Mouse (Mus musculus) left cerebral cortex, postnatal 4 days (tissue): ENCODE results near the gene Tmem222. TPM values are rescaled to one million over a fixed set of nuclear protein-coding genes. Genes with fewer than 3 reads are reported as not detected.
A peak's percentile ranks its signal among the peaks of the same experiment; 100 is the strongest.

Experiments used
- DNase-seq: peaks from one replicate; pipeline ENCODE4 v3.0.0-alpha.2; 2022
- intact Hi-C: fragments of 180-260 bp; cut with DNase I; formaldehyde crosslinking; loops from one replicate; pipeline ENCODE4 v1.15.1; 2025
- total RNA-seq, 2 experiments: library from RNA; stranded (reverse); gene quantifications; 2 replicates each; pipeline ENCODE4 v1.2.3; 2021

The Tmem222 gene
- total RNA-seq, 2 experiments from 2014 or later: 73.7 to 74.9 TPM

- intact Hi-C loops: no loop called here
- DNase-seq: no peak
These were observed 9.0 kb upstream of the Tmem222 start for GRCm38 (mm10) chr4:133286476-133287077.

GRCm38 (mm10) chr4:133285950-133286349 is 8.4 kb upstream of the Tmem222 start:
- no peak for DNase-seq
- intact Hi-C loops: no loop called here

- intact Hi-C loops: no loop called here
- DNase-seq: no peak
These were observed 7.7 kb upstream of the Tmem222 start for GRCm38 (mm10) chr4:133285299-133285698.

- no peak for DNase-seq
- intact Hi-C loops: no loop called here
These were observed 5.1 kb upstream of the Tmem222 start for GRCm38 (mm10) chr4:133282656-133283055.

GRCm38 (mm10) chr4:133281951-133282481 is 4.4 kb upstream of the Tmem222 start:
- intact Hi-C loops: no loop called here
- DNase-seq: peak; percentile 80

- DNase-seq: no peak
- intact Hi-C loops: no loop called here
These were observed 3.9 kb upstream of the Tmem222 start for GRCm38 (mm10) chr4:133281513-133281912.

- no peak for DNase-seq
- intact Hi-C loops: no loop called here
These were observed 890 bp upstream of the Tmem222 start for GRCm38 (mm10) chr4:133278482-133278881.

- intact Hi-C loops: no loop called here
- DNase-seq: no peak
These were observed 475 bp upstream of the Tmem222 start for GRCm38 (mm10) chr4:133278067-133278466.

- intact Hi-C loops: no loop called here
- no peak for DNase-seq
These were observed 6.7 kb downstream of the Tmem222 start for GRCm38 (mm10) chr4:133270929-133271328.

GRCm38 (mm10) chr4:133269596-133269995 is 8.0 kb downstream of the Tmem222 start:
- no peak for DNase-seq
- intact Hi-C loops: no loop called here

GRCm38 (mm10) chr4:133268931-133269330 is 8.7 kb downstream of the Tmem222 start:
- intact Hi-C loops: no loop called here
- DNase-seq: no peak

GRCm38 (mm10) chr4:133266248-133266880 is 11.2 kb downstream of the Tmem222 start:
- DNase-seq: no peak
- intact Hi-C loops: no loop called here

- no peak for DNase-seq
- intact Hi-C loops: no loop called here
These were observed 11.8 kb downstream of the Tmem222 start for GRCm38 (mm10) chr4:133265759-133266158.

- no peak for DNase-seq
- intact Hi-C loops: no loop called here
These were observed 12.3 kb downstream of the Tmem222 start for GRCm38 (mm10) chr4:133265297-133265696.

GRCm38 (mm10) chr4:133264559-133264958 is 13.0 kb downstream of the Tmem222 start:
- intact Hi-C loops: no loop called here
- no peak for DNase-seq

- no peak for DNase-seq
- intact Hi-C loops: no loop called here
These were observed 13.8 kb downstream of the Tmem222 start for GRCm38 (mm10) chr4:133263756-133264155.

GRCm38 (mm10) chr4:133262882-133263281 is 14.7 kb downstream of the Tmem222 start, which contains the start of gene Sytl1:
TSS of gene Sytl1 (minus strand) at chr4:133263113.
- intact Hi-C loops: no loop called here
- no peak for DNase-seq

GRCm38 (mm10) chr4:133262375-133262765 is 15.2 kb downstream of the Tmem222 start:
- intact Hi-C loops: no loop called here
- no peak for DNase-seq

GRCm38 (mm10) chr4:133261641-133262374 is 15.8 kb downstream of the Tmem222 start:
- intact Hi-C loops: no loop called here
- DNase-seq: no peak

GRCm38 (mm10) chr4:133257798-133258408 is 19.7 kb downstream of the Tmem222 start:
- no peak for DNase-seq
- intact Hi-C loops: no loop called here

GRCm38 (mm10) chr4:133257230-133257629 is 20.4 kb downstream of the Tmem222 start:
- intact Hi-C loops: no loop called here
- DNase-seq: no peak
